Mouse (Mus musculus) kidney, embryonic 14.5 days (tissue): ENCODE measurements around the gene Ccdc171. TPM values are rescaled to one million over a fixed set of nuclear protein-coding genes. Genes with fewer than 3 reads are reported as not detected.
"Not testable (repeated sequence)": the region's sequence is repeated elsewhere in the genome, so short reads cannot be mapped to it uniquely, and the experiment has no call there.

Experiments used
- ATAC-seq: fragments of 200-750 bp; cut with Nextera tagmentation; 2 replicates; pipeline ENCODE4 v1.8.0; 2017; ENCODE audit warnings: moderate number of reproducible peaks, mild to moderate bottlenecking, moderate TSS enrichment, moderate library complexity; ENCODE audit not compliant: low FRiP score, low TSS enrichment
- H3K27ac ChIP-seq: fragments of 300-500 bp; sonication (generic); 2 replicates; pipeline ENCODE4 v1.5.1; 2014; ENCODE audit warnings: low read depth, mild to moderate bottlenecking, low read length, moderate library complexity, mixed read lengths
- H3K27me3 ChIP-seq: fragments of 300-500 bp; sonication (generic); 2 replicates; pipeline ENCODE4 v1.6.1; 2014; ENCODE audit warnings: mild to moderate bottlenecking, low read length; ENCODE audit not compliant: control insufficient read depth, insufficient read depth
- H3K36me3 ChIP-seq: fragments of 300-500 bp; sonication (generic); 2 replicates; pipeline ENCODE4 v1.6.1; 2014; ENCODE audit warnings: low read length, mixed read lengths; ENCODE audit not compliant: control insufficient read depth, insufficient read depth
- H3K4me1 ChIP-seq: fragments of 300-500 bp; sonication (generic); 2 replicates; pipeline ENCODE4 v1.6.1; 2014; ENCODE audit warnings: low read length, mixed read lengths; ENCODE audit not compliant: control insufficient read depth, insufficient read depth
- H3K4me2 ChIP-seq: fragments of 300-500 bp; sonication (generic); replicated peaks from 2 replicates; pipeline ENCODE4 v1.6.1; 2014; ENCODE audit warnings: low read depth, mild to moderate bottlenecking, low read length
- H3K4me3 ChIP-seq: fragments of 300-500 bp; sonication (generic); 2 replicates; pipeline ENCODE4 v1.5.1; 2014; ENCODE audit warnings: mild to moderate bottlenecking, low read length
- H3K9ac ChIP-seq: fragments of 300-500 bp; sonication (generic); 2 replicates; pipeline ENCODE4 v1.6.1; 2014; ENCODE audit warnings: low read depth, mild to moderate bottlenecking, low read length, moderate library complexity
- H3K9me3 ChIP-seq: fragments of 300-500 bp; sonication (generic); 2 replicates; pipeline ENCODE4 v1.6.1; 2016; ENCODE audit warnings: low read length; ENCODE audit not compliant: control insufficient read depth
- WGBS: fragments of 180-500 bp; shearing (Covaris S2); extraction: QIAGEN DNeasy Blood & Tissue Kit; methylation state at CpG from one replicate; pipeline ENCODE4 v1.1.7; 2014; 5-methylcytosine and 5-hydroxymethylcytosine counted together
- polyA plus RNA-seq: library from polyadenylated mRNA; unstranded; fragments of >200 nt; fragmentation: Nextera tagmentation; extraction: Ambion mirVana; gene quantifications from 2 replicates; pipeline ENCODE4 v1.2.1, GENCODE M21; 2014

Gene Ccdc171
- polyA plus RNA-seq, 1 experiment from 2014 or later, result 3.9 TPM

- Histone ChIP-seq H3K9ac (no peak overlapping the region), H3K4me1 (no peaks in the 10 kb centered on the region), H3K27me3 (no peaks in the 10 kb centered on the region), H3K4me2 (peak overlapping the region; percentile 45), H3K4me3 (peak overlapping the region; percentile 28; the same call in 1 of the 2 replicates), H3K27ac (no peak overlapping the region), H3K36me3 (no peaks in the 10 kb centered on the region), H3K9me3 (no peaks in the 10 kb centered on the region)
- no peak for ATAC-seq
- WGBS, result 42% methylated on average over 7 of the region's 7 CpGs
Observed at GRCm38 (mm10) chr4:83501037-83501430, 24.3 kb upstream of the Ccdc171 start.

DNA sequence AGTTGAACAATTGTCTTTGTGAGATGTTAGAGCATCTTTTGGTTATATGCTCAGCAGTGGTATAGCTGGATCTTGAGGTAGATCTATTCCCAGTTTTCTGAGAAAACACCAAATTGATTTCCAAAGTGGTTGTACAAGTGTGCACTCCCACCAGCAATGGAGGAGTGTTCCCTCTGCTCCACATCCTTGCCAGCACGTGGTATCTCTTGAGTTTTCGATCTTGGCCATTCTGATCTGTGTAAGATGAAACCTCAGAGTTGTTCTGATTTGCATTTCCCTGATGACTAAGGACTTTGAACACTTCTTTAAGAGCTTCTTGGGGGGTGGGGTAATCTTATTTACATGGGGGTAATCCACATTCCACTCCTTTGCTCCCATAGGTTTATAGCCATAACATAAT lies 15.7 kb upstream of the Ccdc171 start:
- Histone ChIP-seq H3K36me3 (no peaks in the 10 kb centered on the region), H3K27ac (no peak overlapping the region), H3K9ac (no peak overlapping the region), H3K9me3 (no peaks in the 10 kb centered on the region), H3K4me2 (no peak overlapping the region), H3K27me3 (no peaks in the 10 kb centered on the region), H3K4me1 (no peaks in the 10 kb centered on the region), H3K4me3 (no peak overlapping the region)
- 39% methylated on average over 2 of the region's 2 CpGs for WGBS
- ATAC-seq, result no peak

DNA sequence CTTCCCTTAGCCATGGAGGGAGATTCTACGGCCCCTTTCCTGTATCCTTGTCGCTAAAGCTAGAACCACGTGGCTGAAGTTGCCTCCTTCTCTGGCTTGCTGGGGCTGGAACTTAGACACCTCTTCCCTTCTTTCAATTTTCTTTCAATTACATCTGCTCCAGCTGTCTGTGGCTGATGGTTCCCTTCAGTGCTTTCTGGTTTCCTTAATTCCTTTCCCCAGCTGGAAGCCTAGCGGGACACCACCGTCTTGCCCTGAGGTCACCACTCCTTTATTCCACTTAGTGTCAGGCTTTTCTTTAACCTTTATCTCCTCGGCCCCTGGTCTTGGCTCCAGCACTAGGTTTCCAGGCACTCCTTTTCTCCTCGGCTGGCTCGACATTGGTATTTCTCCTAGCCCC lies 14.3 kb upstream of the Ccdc171 start:
- Histone ChIP-seq H3K4me3 (no peak overlapping the region), H3K27me3 (no peaks in the 10 kb centered on the region), H3K9me3 (no peaks in the 10 kb centered on the region), H3K4me2 (no peak overlapping the region), H3K4me1 (no peaks in the 10 kb centered on the region), H3K36me3 (no peaks in the 10 kb centered on the region), H3K9ac (no peak overlapping the region), H3K27ac (no peak overlapping the region)
- WGBS, result 70% methylated on average over 8 of the region's 8 CpGs
- no peak for ATAC-seq

GRCm38 (mm10) chr4:83512217-83512616 lies 13.1 kb upstream of the Ccdc171 start:
- H3K9me3 ChIP-seq, result no peaks in the 10 kb centered on the region
- H3K4me3 ChIP-seq, result no peak overlapping the region
- no peak overlapping the region for H3K27ac ChIP-seq
- no peak for ATAC-seq
- no peaks in the 10 kb centered on the region for H3K4me1 ChIP-seq
- H3K36me3 ChIP-seq, result no peaks in the 10 kb centered on the region
- H3K27me3 ChIP-seq, result no peaks in the 10 kb centered on the region
- WGBS, result 70% methylated on average over 3 of the region's 3 CpGs
- H3K9ac ChIP-seq, result no peak overlapping the region
- H3K4me2 ChIP-seq, result no peak overlapping the region

DNA sequence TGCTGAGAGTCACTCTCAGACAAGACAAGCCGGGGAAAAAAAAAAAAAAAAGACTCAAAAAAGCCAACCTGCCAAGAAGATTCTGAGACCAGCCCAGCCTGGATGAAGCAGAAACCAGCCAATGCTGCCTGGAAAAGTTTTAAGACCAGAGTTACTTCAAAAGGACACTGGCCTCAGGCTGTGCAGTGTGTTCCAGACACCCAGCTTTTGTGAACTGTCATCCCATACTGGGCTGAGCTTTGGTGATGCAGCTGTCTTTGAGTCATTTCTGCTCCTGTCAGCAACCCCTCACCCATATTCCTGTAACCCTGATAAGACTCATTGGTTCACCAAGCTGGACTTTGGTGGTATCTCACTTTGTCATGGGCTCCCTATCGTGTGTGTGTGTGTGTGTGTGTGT lies 12.7 kb upstream of the Ccdc171 start:
- 44% methylated on average over 2 of the region's 2 CpGs for WGBS
- Histone ChIP-seq H3K9ac (no peak overlapping the region), H3K27ac (no peak overlapping the region), H3K36me3 (no peaks in the 10 kb centered on the region), H3K4me2 (no peak overlapping the region), H3K4me1 (no peaks in the 10 kb centered on the region), H3K4me3 (no peak overlapping the region), H3K27me3 (no peaks in the 10 kb centered on the region), H3K9me3 (no peaks in the 10 kb centered on the region)
- no peak for ATAC-seq

DNA sequence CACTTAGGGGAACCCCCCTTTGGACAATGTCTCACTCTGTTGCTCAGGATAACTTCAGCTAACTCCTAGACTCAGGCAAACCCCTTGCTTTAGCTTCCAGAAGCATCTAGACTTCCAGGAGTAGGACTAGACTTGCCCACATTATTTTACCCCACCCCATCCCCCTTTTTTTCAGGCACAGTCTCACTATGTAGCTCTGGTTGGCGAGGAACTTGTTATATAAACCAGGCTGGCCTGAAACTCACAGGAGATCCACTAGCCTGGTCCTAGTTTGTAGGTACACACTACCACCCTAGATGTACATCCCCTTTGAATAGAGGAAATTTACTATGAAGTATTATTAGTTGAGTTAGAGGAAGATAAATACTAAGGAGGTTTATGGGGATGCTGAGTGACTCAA lies 11.2 kb upstream of the Ccdc171 start:
- Histone ChIP-seq H3K9me3 (no peaks in the 10 kb centered on the region), H3K27me3 (no peaks in the 10 kb centered on the region), H3K36me3 (no peaks in the 10 kb centered on the region), H3K4me1 (no peaks in the 10 kb centered on the region), H3K9ac (no peak overlapping the region), H3K4me3 (no peak overlapping the region), H3K27ac (no peak overlapping the region), H3K4me2 (no peak overlapping the region)
- 79% methylated on average over 1 of the region's 1 CpGs for WGBS
- no peak for ATAC-seq

DNA sequence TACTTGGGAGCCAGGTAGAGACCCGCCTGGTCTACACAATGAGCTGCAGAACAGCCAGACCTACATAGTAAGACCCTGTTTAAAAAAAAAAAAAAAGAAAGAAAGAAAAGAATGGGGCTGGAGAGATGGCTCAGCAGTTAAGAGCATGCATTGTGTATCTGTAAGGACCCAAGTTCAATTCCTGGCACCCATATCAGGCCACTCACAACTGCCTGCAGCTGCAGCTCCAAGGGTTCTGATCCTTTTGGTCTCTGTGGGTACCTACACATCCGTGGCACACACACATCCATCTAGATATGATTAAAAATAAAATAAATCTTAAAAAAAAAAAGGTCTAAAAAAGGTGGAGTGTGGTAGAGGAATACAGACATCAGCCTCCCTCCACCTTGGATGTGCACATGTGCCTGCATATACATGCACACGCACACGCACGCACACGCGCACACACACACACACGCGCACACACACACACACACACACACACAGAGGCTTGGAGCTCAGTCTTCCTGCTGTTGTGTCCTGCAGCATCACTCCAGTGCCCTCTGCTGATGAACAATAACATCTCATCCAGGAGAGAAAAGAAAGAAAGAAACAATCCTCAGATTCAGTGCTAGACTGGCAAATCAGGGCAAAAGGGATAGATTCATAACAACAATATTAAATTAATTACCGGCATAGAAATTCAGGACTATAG lies 10.2 kb upstream of the Ccdc171 start:
- no peak for ATAC-seq
- no peaks in the 10 kb centered on the region for H3K4me1 ChIP-seq
- H3K4me2 ChIP-seq, result no peak overlapping the region
- H3K27me3 ChIP-seq, result no peaks in the 10 kb centered on the region
- H3K4me3 ChIP-seq, result no peak overlapping the region
- no peaks in the 10 kb centered on the region for H3K36me3 ChIP-seq
- H3K9me3 ChIP-seq, result no peaks in the 10 kb centered on the region
- 86% methylated on average over 10 of the region's 10 CpGs for WGBS
- H3K9ac ChIP-seq, result no peak overlapping the region
- no peak overlapping the region for H3K27ac ChIP-seq

GRCm38 (mm10) chr4:83516144-83516543 lies 9.2 kb upstream of the Ccdc171 start:
- H3K4me1 ChIP-seq, H3K9me3 ChIP-seq, H3K4me3 ChIP-seq, ATAC-seq, H3K27ac ChIP-seq, H3K9ac ChIP-seq, H3K4me2 ChIP-seq, H3K36me3 ChIP-seq, H3K27me3 ChIP-seq: not testable (repeated sequence)
- 92% methylated on average over 5 of the region's 6 CpGs for whole genome bisulfite sequencing

DNA sequence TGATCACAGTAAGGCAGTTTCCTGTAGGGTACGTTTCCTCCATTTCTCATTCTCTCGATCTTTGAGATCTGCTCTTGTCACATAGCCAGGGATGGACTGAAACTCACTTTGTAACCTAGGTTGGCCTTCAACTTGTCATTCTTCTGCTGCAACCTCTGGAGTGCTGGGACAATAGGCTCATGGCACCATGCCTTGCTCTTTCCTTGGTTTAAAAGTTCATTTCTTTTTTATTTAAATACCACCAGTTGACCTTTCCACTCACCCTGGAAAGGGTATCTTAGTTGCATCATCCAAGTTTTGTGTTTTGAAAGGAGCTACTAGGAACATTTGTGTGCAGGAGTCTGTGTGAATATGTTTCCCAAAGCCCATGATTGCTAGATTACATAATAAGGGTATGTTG lies 6.2 kb upstream of the Ccdc171 start:
- H3K4me2 ChIP-seq, result no peak overlapping the region
- 75% methylated on average over 2 of the region's 2 CpGs for WGBS
- H3K4me1 ChIP-seq, result no peaks in the 10 kb centered on the region
- H3K9me3 ChIP-seq, result no peaks in the 10 kb centered on the region
- no peaks in the 10 kb centered on the region for H3K36me3 ChIP-seq
- no peaks in the 10 kb centered on the region for H3K27me3 ChIP-seq
- no peak overlapping the region for H3K9ac ChIP-seq
- H3K4me3 ChIP-seq, result no peak overlapping the region
- no peak for ATAC-seq
- no peak overlapping the region for H3K27ac ChIP-seq
